Mouse (Mus musculus) layer of hippocampus, adult 9-10 months (tissue): Measurements from ENCODE around the gene Pfas.
"Not testable (repeated sequence)": the region's sequence is repeated elsewhere in the genome, so short reads cannot be mapped to it uniquely, and the experiment has no call there.

Experiments used
- DNase-seq: peaks from one replicate; pipeline ENCODE4 v3.0.0; 2022; ENCODE audit warnings: low spot score

The Pfas gene

GRCm38 (mm10) chr11:68939451-68940304, 68.6 kb downstream of the Pfas start:
- peak; percentile 80 for DNase-seq

- DNase-seq, result not testable (repeated sequence)
Measured at GRCm38 (mm10) chr11:68936951-68937350, 71.3 kb downstream of the Pfas start.
